Mouse (Mus musculus): ENCODE measurements at regions not wholly inside any gene's neighbourhood (a gene's known extent, or its start where the extent isn't known, plus 50 kb on each side); places are given as distances from the start of the nearest gene placed in this dataset.

DNA sequence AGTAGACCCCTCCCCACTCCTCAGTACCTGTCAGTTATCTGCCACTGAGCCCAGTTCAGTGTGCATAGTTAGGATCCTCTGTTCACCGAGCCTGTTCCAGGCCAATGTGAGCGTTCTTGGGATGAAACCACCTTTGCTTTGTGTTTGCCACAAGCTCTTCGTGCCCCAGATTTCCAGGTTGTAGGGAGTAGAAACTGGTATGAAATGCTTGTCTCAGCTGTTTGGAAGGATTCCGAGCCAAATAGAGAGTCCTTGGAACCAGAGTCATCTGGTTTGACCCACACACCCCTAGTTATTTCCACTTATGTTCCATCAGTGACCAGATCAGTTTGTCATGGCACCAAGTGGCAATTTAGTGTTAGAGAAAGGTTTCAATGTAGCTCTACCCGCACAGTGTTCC is 171.2 kb upstream of the Kit start:
- TF ChIP-seq UBTF (IDR thresholded peaks at IDR 0.05; ENCODE audit: borderline replicate concordance, insufficient read depth, low read depth, low read length), result no peak
- TF ChIP-seq MAX (IDR thresholded peaks at IDR 0.05; ENCODE audit: low read length), result no peak
- TF ChIP-seq MEF2A (IDR thresholded peaks at IDR 0.05; ENCODE audit: extremely low read depth, insufficient replicate concordance, low read depth, low read length, poor library complexity, severe bottlenecking), result no peak
- no peak for TF ChIP-seq SMC3 (IDR thresholded peaks at IDR 0.05; ENCODE audit: low read depth, low read length)
- no peak for TF ChIP-seq CHD2 (IDR thresholded peaks at IDR 0.05; ENCODE audit: low read length)
- TF ChIP-seq ELF1 (IDR thresholded peaks at IDR 0.05; ENCODE audit: low read depth, low read length), result no peak
- no peak for TF ChIP-seq TCF12 (IDR thresholded peaks at IDR 0.05; ENCODE audit: low read depth, low read length)
- no peak for TF ChIP-seq CTCF (IDR thresholded peaks at IDR 0.05 in 2 of 3, conservative IDR thresholded peaks at IDR 0.05 in 1 of 3; ENCODE audit: control insufficient read depth in 1 of 3, insufficient read depth in 1 of 3, low read depth in 2 of 3, low read length in 3 of 3, poor library complexity in 1 of 3, severe bottlenecking in 1 of 3)
- TF ChIP-seq EP300 (IDR thresholded peaks at IDR 0.05; ENCODE audit: low read depth in 1 of 2, low read length in 2 of 2), result no peak
- no peak for TF ChIP-seq ZKSCAN1 (IDR thresholded peaks at IDR 0.05; ENCODE audit: low read depth, low read length)
- TF ChIP-seq RCOR1 (IDR thresholded peaks at IDR 0.05; ENCODE audit: low read depth, low read length), result no peak
- no peak for TF ChIP-seq GABPA (IDR thresholded peaks at IDR 0.05; ENCODE audit: low read depth, low read length)
- TF ChIP-seq POLR2AphosphoS5 (IDR thresholded peaks at IDR 0.05; ENCODE audit: borderline replicate concordance, low read depth, low read length), result no peak

All from MEL (cell line).